Mouse (Mus musculus): ENCODE measurements around the gene Gadd45gip1.
A peak's percentile ranks its signal among the peaks of the same experiment; 100 is the strongest.
"Not testable (repeated sequence)": the region's sequence is repeated elsewhere in the genome, so short reads cannot be mapped to it uniquely, and the experiment has no call there.

Gadd45gip1 gene

GRCm38 (mm10) chr8:84797256-84797797 lies 34.0 kb upstream of the Gadd45gip1 start:
- DNase-seq (ENCODE audit: low spot score) = no peak

DNA sequence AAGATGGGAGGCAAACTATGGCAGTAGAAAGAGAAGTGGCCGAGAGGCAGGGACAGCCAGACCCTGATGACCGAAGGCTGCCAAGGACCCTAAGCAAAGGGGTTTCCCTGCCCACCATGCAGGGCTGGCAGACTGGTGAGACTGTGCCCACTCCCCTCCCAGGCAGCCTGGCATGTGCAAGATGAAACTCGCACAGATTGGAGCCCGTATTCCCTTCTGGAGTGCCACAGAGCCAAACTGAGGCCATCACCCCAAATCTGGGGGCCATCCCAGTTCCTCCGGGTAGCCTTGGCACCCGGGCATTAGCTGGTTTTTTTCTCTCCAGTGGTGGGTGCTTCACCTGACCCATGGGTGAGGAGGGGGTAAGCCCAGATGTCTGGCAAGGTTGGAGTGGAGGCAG lies 33.4 kb upstream of the Gadd45gip1 start:
- no peak for DNase-seq (ENCODE audit: low spot score)

DNA sequence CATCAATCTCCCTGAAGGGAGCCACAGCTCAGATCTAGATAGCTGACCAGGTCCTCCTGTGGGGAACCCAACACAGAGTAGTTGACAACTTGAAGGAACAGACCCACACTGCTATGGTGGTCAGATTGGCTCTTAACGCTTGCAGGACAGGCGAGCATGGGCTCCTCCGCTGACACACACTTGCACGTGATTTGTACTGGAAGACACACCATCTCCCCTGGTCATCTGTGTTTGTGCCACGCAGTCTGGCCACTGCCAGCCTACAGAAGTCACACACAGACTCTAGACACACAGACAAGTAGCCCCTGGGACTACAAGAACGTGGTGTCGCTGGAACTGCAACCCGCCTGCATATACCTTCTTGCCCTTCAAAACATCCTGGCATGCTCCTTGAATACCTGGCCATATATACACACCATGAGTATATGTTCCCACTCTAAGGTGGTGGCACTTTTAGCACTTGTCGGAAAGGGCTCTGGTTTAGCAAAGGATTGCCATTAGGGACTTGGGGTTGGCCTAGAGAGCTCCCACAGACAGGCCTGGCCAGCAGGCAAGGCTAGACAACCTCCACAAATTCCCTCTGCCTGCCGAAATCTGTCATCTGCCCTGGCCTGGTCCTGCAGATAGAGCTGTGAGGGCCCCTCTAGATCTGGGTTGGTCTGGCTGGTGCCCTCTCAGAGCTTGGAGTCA lies 32.7 kb upstream of the Gadd45gip1 start:
- no peak for DNase-seq (ENCODE audit: low spot score)

- DNase-seq (ENCODE audit: low spot score) = no peak
These were observed 32.0 kb upstream of the Gadd45gip1 start for GRCm38 (mm10) chr8:84799136-84799931.

DNA sequence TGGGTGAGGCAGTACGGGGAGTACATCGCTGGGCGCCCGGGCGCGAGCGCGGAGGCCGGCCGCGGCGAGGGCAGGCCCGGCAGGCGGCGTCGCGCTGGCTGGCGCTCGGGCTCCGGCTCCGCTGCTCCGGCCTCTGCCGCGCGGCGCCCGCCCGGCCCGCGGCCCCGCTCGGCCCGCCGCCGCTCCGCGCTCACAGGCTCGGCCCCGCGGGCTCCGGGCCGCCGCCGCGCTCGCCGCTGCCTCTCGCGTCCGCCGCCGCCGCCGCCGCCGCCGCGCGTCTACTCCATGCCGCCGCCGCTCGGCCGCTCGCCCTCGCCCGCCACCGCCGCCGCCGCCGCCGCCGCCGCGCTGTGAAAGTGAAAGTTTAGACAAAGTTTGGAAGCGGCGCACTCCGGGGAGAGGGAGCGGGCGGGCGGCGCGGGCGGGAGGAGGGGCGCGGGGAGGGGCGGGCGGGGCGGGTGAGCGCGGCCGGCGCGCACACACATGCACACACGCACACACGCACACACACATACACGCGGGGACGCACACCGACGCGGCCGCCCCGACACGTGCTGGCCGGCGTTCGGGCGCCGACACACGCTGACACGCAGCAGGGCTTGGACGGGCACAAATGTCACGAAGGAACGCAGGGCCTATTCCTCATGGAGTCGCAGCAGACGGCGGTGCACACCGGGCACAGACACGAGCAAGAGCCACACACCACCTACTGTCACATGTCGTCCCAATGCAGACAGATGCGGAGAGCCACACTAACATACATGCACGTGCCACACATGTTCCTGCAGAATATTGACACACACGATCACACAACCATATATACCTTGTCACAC lies 31.1 kb upstream of the Gadd45gip1 start, which contains the start of gene Nfix:
Gene Nfix, minus strand, starts transcription at position 346 of the 833 bp plus-strand sequence.
- no peak for DNase-seq (ENCODE audit: low spot score)

- no peak for DNase-seq (ENCODE audit: low spot score)
These were observed 25.3 kb upstream of the Gadd45gip1 start for GRCm38 (mm10) chr8:84806031-84806430.

DNA sequence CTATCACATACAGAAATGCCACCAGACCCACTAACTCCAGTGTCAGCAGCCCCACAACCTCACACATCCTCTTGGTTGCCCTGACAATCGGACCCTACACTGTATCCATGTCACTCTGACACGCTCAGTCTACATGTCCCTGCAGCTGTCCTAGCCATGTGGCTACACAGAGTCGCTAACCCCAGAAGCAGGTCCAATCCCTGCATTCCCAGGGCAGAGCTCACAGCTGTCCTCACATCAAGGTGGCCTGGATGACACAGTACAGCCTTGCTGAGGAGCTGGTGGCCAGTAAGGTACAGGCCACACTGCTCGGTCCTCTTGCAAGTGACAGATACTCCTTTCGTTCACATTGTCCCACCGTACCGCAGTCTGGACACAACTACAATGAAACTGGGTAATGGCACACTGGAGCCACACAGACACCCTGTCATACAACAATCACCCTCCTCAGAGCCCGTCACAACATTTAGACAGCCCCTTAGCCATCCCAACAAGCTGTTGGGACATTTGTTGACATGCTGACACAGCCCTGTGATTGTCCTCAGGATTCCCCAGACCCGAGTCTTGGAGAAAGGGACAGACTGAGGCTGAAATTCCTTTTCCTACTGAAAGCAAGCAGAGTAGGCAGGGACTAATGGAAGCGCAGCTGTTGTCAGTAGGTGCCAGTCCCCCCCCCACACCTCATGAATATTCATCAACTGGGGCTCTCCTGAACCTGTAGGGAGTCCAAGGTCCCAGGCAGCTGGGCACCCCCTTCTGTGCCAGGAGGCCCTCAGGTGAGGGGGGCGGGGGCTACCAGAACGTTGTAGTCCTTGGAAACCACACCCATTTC lies 22.0 kb upstream of the Gadd45gip1 start:
- DNase-seq (ENCODE audit: low spot score) = no peak

DNA sequence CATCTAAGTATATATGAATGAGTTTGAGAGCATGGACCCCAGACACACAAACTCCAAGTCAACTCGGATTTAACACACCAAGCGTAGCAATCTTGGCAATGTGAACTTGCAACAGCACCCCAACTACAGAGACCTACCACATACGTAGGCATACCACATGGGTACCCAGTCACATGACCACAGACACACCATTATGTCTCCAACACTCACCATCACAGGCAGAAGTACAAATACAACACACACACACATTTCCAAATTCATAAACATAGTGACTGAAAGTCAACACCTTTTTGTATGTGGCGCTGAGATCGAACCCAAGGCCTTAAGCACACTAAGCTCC lies 21.4 kb upstream of the Gadd45gip1 start:
- DNase-seq (ENCODE audit: low spot score) = no peak

DNA sequence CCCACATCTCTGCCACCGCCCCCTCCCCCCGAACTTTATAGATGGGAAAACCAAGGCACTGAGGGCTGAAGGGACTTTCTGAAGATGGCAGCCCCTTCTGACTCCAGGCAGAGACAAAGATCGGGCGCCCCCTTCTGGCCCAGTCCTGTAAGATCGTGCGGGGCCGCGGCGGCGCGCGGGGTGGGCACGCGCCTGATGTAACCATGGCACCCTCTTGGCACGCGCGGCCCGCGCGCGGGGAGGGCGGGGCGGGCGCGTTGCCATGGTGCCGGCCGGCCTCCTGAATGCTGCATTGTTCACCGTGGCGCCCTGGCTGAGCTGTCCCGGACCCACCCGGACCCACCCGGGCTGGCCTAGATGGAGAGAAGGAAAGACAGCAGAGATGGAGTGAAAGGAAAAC lies 20.4 kb upstream of the Gadd45gip1 start:
- DNase-seq (ENCODE audit: low spot score) = peak; percentile 58

DNA sequence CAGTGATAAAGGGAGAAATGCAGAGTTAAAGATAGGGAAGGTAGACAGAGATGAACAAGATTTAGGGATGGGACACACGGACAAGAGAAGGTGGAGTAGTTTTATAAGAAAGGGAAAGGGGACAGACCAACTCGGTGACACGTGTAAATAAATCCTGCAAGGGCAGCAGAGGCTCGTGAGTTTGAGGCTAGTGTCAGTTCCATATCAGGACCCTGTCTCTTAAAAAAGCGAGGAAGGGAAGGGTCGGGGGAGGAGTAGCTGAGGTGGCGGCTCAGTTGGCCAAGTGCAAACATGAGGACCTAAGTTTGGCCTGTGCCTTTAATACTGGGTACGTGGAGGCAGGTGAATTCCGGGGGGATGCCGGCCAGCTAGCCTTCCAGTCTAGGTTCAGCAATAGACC lies 20.0 kb upstream of the Gadd45gip1 start:
- no peak for DNase-seq (ENCODE audit: low spot score)

DNA sequence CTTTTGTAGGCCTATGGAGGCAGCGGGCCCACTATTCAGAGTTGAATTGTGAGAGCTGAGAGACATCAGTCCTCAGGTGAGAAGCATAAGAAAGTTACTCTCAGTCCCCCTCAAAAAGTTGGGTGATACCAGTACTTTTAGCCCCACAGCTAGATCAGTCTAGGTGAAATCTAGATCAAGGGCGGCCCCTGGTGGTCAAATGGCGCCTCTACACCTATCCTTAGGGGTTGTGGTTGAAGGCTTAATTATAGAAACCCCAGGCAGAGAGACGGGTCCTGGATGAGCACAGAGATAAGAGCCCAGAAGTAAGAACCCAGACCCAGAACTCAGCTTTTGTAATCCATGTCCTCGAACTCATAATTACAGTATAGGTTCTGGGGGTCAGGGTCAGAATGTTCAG lies 18.3 kb upstream of the Gadd45gip1 start:
- DNase-seq (ENCODE audit: low spot score) = peak; percentile 58

DNA sequence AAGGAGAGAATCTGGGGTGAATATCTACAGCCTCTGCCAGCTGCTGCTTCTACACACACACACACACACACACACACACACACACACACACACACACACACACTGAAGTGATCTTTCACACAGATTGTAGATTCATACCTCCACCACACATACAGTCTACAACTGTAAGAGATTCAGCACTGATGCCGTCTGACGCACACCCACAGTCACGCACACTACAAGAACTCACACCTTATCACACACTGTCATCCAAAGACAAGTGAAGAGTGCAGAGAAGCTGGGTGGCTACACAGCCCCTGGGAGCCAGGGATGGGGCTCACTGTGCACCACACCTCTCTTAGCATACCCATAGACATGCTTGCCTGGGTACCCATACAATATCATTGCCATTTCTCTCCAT lies 17.5 kb upstream of the Gadd45gip1 start:
- DNase-seq (ENCODE audit: low spot score) = no peak

DNA sequence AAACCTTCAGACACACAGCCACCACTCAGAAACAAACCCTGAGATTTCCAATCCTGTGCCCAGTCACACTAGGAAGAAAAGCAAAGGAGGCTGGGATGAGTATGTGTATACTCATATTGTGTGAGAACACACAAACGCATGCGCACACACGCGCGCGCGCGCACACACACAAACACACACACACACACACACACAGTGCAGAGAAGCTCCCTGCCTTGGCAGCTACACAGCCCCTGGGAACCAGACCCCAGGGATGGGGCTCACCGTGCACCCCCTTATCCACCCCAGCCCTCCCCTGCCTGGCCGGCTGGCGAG lies 17.1 kb upstream of the Gadd45gip1 start:
- no peak for DNase-seq (ENCODE audit: low spot score)

DNA sequence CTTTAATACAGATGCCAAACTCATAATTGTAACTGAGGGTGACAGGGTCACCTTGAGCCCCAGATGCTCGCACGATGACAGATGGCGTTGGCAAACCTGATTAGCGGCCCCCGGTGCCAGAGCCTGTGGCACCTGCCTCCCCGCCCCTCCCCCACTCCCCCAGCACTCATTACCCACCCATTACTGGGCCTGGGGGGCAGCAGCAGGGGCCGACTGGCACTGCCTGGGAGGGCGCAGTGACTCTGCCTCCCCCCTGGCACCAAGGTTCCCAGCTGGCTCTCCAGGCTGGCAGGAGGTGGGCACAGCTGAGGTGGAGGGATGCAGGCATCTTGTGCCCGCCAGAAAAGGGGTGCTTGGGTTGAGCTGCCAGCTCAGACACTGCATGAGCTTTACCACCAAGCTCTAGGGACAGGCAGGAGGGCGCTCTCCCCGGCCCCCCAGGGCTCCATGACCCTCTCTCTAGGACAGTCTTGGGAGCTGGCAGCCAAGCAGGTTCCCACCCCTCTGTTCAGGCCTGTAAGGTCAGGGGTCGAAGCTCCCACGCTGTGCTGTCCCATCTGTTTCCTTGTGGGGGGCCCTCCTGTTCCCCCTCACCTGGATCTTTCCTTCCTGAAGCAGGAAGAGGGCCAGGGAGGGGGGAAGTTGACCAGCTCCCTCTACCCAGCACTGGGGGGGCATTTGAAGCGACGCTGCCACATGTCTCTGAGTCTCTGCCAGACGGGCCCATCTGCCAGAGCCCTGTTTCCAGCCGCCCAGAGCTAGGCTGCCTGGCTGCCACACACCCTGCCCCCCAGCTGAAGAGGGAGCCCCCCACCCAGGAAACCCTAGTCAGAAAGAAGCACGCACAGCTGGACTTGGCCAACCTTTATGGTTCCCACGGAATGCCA lies 16.5 kb upstream of the Gadd45gip1 start:
- DNase-seq (ENCODE audit: low spot score) = no peak

DNA sequence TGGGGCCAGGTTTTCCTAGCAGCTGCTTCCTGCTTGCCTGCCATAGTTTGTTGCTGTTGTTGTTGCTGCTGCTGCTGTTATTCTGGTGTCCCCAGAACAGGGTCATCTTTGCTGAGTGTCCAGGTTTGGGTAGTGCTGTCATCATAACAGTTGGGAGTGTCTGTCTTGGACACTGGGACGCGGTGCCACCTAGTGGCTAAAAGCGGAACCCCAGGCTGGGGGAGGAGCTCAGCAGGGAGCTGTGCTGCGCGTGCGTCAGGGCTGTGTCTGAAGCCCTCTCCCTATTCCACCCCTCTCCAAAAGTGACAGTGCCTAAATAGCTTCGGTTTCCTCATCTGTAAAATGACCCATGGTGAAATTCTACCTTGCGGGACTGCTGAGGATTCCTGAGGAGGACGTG lies 15.8 kb upstream of the Gadd45gip1 start:
- peak; percentile 80 for DNase-seq (ENCODE audit: low spot score)

GRCm38 (mm10) chr8:84816117-84816516 lies 15.2 kb upstream of the Gadd45gip1 start:
- DNase-seq (ENCODE audit: low spot score) = no peak

DNA sequence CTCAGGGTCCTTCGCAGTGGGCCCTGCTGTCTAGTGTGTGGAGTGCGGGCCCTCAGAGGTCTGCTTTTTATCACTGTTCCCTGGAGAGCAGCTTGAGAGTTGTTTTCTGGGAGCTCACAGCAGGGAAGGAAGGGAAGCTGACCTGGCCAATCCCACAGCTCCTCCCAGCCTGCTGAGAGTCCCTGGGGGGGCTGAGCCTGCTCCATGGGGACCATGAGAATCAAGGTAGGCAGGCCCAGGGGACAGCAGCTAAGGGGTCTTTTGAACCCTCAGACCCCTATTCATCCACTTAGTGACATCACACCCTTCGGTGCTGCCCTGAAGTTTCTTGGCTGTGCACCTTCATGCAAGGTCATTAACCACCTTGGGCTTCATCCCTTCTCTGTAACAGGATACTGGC lies 8.6 kb upstream of the Gadd45gip1 start, which contains the start of gene Dand5:
Gene Dand5, minus strand, starts transcription at position 101 of the 400 bp plus-strand sequence.
- no peak for DNase-seq (ENCODE audit: low spot score)

- peak; percentile 61 for DNase-seq (ENCODE audit: low spot score)
These were observed 7.7 kb upstream of the Gadd45gip1 start for GRCm38 (mm10) chr8:84823653-84824052.

- DNase-seq (ENCODE audit: low spot score) = no peak
These were observed 5.7 kb upstream of the Gadd45gip1 start for GRCm38 (mm10) chr8:84825636-84826035.

DNA sequence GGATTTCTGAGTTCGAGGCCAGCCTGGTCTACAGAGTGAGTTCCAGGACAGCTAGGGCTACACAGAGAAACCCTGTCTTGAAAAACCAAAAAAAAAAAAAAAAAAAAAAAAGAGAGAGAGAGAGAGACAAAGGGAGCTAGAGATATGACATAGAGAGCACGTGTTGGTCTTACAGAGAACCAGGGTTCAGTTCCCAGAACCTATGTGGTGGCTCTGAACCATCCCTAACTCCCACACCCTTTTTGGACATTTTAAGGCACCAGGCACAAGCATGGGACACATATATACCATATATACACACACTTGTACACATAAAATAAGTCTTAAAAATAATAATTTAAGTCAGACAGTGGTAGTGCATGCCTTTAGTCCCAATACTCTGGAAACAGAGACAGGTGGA lies 4.8 kb upstream of the Gadd45gip1 start:
- not testable (repeated sequence) for DNase-seq (ENCODE audit: low spot score)

All from yolk sac, embryonic 10.5 days (tissue).